Mouse (Mus musculus) kidney, adult 9 months (tissue): Measurements from ENCODE around the gene Tango6.
"Not testable (repeated sequence)": the region's sequence is repeated elsewhere in the genome, so short reads cannot be mapped to it uniquely, and the experiment has no call there.

ENCODE experiments used
- DNase-seq: peaks from one replicate; pipeline ENCODE4 v3.0.0; 2022

Gene Tango6

DNA sequence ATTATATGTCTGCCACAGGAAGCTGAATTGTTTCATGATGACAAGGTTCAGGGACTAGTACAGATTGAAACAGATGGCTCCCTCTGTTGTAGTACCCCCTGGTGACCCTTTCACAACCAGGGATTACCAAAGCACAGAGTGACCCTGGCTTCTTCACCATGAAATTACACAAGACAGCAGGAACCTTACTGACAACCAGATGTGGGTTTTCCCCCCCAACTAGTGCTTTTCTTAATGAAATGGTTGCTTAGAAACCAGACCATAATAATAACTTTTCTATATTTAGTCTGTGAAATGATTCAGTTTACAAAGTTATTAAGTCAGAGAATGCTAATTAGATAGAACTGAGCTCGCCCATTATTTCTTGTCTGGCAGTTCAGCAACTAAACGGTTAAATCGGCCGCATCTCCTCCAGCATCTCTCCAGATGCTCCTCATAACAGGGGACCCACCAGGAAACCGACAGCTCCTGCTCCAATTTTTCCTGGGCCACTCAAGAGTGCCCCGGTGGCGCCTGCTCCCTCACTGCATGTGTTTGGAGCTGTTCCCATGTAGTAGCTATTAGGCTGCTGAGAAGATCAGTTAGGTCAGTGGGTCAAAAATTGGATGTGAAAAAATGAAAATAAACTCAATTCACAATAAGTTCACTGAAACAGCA, 79.1 kb downstream of the Tango6 start:
- no peak for DNase-seq

DNA sequence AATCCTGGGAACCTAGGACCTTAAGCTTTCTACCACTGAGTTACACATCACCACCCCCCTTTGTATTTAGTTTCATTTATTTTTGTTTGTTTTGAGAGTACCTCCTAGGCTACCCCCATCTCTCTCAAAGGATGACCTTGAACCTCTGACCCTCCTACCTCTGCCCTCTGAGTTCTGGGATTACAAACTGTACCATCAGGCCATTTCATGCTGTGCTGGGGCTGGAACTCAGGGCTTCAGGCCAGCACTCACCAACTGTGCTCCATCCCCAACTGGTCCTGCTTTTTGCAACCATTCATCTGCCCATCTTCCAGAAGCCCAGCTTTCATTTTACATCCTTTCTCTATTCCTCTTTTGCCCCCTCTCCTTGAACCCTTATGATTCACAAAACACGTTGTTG, 81.7 kb downstream of the Tango6 start:
- no peak for DNase-seq

DNA sequence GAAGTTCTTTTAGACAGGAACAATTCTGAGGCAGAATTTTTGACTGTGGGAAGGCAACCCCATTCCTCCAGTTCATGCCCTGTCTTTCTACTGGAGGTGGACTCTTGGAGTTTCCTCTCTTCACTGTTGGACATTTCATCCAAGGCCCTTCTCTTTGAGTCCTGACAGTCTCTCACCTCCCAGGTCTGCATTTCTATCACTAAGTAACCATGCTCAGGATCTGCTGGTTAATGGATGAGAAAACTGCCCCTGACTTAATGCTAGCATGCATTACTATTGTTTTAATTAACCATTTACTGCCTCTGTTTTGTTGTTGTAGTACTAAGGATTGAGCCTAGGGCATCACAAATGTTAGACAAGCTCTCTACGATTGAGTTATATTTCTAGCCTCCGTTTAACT, 82.7 kb downstream of the Tango6 start:
- DNase-seq = peak; percentile 75

DNA sequence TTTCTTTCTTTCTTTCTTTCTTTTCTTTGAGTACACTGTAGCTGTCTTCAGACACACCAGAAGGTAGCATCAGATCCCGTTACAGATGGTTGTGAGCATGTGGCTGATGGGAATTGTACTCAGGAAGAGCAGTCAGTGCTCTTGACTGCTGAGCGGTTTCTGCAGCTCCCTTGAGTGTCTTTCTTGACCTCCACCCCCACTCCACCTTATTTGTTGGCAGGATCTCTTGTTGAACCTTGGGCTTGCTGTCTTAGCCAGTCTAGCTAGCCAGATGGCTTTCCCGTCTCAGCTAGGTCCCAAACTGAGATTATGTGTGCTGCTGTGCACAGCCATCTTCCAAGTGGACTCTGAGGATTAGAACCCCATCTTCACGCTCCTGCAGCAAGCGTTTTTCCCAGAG, 83.9 kb downstream of the Tango6 start:
- peak; percentile 85 for DNase-seq

DNA sequence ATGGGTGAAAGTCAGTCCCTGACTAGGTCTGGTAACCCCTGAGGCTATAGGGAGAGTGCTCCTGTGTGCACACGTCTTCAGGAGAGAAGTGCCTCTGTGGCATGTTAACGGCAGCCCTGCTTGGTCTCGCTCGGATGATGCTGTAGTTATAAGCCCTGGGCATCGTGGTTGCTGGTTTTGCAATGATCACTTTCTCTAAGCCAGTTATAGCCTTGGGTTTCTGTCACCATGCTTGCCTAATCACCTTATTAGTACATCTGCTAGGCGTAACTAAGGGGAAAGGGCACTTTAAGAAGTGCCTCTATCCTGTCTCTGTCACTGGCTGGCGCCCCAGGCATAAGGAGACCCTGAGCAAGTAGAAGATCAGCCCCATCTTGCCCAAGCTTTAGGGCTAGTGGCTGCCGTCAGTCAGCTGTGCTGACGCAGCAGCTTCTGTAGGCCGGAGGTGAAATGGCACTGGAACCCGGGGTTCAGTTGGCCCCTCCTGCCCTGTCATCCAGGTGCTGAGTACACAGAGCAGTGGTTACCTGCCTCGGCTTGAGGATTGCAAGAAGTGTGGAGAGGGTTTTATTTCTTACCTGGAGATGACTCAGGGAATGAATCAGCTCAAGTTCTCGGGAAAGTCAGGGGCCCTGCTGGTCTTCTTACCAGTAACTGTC, 86.4 kb downstream of the Tango6 start:
- DNase-seq = no peak

DNA sequence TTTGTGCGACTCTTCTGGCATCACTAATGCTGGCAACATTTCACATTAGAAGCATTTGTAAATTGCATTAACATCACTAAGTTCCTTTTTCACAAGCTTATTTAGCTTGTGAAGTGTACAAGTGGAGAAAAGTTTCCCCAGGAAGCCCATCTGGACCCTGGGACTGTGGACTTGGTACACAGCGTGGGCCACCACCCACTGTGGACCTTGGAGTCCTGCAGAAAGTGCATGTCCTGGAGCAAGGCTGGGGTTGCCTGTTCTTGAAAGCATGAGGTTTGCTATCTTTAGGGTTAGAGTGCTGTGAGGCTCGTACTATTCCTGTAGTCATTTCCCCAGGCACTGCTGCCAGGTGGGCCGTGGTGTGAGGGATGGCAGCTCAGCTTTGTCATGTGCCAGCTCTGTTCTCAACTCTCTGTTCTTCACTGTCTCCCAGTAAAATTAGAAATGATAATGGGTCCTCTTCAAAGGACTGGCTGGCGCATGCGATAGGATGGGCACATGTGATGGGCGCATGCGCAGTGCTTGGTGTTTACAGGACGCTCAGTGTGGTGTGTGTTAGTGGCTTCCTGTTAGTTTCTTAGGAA, 87.8 kb downstream of the Tango6 start:
- peak; percentile 61 for DNase-seq

DNA sequence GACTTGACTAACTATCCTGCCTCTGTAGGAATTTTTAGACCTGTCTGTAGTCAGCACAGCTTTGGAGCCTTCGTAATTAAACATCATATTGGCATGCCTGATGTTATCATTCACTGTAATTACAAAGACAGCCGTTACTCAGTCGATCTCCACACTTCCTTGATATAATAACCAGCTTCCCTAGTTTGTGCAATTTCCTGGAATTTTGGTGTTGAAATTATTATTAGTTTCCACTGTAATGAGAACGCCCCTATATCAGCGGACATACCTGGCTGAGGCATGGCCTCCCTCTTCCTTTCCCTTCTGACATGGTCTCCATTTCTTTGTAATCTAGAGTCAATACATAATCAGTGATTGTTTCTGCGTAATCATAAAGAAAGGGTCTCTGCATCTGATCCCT, 89.2 kb downstream of the Tango6 start:
- DNase-seq = no peak

DNA sequence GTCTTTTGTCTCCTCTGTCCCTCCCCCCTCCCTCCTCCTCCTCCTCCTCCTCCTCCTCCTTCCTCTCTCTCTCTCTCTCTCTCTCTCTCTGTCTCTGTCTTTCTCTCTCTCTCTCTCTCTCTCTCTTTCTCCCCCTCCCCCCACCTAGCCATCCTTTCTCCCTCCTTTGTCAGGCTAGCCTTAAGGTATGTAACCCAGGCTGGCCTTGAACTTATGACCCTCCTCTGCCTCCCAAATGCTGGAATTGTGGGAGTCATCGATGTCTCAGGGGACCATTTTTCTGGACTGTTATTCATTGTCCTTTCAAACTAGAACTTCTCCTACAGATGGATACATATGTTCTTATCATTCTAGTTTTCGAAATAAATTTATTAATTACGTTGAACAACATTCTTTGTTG, 89.6 kb downstream of the Tango6 start:
- DNase-seq = no peak

DNA sequence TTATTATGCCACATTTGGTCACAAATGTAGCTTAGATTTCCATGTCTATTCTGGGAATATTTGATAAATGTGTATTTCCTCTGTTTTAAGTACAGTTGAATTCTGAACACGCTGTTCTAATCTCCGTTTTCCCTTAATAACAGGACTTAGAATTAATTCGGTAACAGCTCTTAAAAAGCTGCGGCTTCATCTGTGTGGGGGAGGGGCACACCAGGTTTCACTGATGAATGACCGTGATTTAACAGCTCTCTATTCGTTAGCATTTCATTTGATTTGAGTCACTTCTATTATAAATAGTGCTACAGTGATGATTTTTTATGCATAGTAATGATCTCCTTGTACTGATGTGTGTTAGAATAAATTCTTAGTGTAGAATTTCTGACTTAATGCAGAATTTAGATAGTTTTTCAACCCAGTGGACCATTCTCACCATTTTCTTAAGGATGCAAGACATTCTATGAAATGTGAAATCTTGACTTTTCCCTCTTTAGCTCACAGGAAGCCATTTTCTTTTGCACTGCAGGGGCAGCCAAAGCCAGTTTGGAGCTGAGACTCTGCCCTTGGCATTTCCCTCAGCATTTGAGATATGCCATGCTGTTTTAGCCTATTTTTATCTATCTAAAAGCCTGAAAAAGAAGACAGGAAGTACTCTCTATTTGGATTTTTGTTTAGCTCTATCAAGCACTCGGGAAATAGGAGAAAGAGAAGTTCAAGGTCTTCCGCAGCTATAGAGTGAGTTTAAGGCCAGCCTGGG, 91.9 kb downstream of the Tango6 start:
- no peak for DNase-seq

DNA sequence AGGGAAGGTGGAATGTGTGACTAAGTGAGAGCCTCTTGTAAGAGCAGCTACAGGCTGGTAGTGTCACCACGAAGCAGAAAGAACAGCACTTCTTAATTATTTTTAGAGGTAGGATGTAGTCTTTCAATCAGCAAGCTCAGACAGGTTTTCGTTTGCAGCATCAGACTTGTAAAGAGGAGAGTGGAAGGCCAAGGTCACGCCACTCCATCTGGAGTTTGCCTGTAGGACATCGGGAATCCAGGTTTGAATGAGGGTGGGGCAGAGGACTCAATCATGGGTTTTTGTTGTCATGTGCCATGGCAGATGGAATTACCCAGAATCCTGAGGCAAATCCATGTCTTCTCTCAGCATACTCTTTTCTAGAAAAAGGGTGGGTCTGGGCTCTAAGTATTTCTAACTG, 106.8 kb downstream of the Tango6 start:
- no peak for DNase-seq

DNA sequence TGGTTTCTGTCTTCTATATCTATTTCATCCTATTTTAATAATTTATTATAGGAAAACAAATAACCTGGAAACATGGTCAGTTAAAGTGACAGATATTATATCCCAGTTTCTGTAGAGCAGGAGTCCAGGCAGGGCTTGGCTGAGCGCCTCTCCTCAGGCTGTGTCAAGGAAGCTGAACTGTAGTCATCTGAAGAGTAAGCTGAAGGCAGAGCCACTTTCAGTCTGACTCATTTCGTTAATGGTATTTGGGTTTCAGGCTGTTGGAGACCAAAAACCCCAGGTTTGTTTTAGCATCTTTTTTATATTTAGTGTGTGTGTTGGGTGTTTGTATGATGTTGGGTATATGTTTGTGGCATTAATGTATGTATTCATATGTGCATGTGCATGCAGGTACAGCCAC, 112.0 kb downstream of the Tango6 start:
- DNase-seq = no peak

DNA sequence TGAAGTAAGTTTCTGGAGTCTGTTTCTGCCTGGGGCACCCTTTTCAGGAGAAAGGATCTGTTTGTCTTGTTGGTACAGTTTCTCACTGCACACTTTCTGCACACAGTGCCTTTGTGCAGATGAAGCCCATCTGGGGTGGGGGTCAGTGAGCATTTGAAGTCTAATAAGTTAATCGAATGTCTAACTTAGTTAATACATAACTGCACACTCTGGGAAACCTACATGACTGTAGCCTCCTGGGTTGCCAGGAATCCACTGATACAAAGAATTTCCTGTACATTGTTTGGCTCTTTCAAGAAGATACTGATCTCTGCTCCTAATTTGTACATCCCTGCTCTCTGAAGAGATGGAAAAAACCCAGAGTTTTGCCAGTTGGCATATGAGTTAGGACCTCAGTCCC, 117.0 kb downstream of the Tango6 start:
- peak; percentile 62 for DNase-seq

DNA sequence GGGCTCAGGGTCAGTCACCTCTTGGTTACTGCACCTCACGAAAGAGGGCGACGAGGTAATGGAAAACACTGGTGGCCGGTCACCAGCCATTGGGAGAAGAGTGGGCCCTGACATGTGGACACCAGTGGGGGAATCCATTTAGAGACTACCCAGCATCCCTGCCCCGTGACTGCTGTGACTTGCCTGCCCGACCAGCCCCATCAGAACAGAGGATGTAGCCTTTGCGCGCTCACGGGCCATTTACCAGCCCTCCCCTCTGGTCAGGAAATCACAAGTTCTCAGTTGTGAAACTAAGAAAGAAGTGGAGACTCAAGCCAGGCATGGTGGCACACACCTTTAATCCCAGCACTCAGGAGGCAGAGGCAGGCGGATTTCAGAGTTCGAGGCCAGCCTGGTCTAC, 118.4 kb downstream of the Tango6 start:
- DNase-seq = no peak

DNA sequence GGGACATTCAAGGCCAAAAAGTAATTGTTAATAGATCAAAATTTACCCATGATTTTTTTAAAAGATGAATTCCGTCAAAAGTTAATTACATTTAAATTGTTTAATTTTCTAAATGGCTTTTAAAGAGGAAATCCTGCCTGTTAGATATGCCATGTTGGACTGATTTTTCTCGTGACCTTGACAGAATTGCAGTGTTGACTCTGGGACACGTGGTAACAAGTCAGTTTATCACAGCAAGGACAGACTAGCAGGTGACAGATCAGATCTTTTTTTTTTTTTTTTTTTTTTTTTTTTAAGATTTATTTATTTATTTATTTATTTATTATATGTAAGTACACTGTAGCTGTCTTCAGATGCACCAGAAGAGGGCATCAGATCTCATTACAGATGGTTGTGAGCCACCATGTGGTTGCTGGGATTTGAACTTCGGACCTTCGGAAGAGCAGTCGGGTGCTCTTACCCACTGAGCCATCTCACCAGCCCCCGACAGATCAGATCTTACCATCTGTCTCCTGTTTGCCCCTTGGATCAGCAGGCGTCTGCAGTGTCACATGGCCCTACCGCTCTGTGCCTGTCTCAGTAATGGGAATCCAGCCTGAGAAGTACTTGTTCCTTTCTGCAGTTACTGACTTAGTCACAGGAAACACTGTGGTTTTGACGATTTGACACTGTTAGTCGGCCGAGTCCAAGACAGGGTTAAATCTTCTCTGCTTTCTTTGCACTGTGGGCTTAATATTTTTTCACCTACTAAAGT, 119.7 kb downstream of the Tango6 start:
- DNase-seq = not testable (repeated sequence)

DNA sequence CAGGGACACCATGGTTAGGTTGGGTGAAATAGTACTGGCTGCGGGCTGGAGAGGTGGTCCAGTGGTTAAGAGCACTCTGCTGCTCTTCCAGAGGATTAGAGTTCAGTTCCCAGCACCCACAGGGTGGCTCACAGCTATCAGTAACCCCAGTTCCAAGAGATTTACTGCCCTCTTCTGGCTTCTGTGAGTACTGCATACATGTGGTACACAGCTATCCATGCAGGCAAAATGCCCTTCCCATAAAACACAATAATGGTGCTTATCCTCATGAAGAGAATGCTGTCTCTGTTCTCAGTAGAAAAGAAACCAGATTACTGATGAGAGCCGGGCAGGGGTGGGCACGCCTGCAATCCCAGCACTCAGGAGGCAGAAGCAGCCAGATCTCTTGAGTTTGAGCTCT, 123.0 kb downstream of the Tango6 start:
- peak; percentile 13 for DNase-seq

DNA sequence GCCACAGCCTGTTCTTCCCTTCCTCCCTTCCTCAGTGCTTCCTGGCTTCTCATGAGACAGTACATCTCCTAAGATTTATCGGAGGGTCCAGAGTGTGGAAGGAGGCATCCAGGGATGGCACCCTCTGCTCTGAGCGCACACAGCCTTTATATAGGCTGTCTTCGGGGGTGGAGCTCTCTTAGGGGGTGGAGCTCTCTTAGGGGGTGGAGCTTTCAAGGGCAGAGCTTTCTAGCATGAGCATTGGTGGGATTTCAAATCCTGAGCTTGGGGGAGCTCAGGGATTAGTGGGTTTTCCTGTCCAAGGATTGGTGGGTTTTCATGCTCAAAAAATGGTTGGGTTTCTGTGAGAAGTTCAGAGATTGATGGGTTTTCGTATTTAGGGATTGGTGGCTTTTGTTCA, 124.6 kb downstream of the Tango6 start:
- DNase-seq = no peak

DNA sequence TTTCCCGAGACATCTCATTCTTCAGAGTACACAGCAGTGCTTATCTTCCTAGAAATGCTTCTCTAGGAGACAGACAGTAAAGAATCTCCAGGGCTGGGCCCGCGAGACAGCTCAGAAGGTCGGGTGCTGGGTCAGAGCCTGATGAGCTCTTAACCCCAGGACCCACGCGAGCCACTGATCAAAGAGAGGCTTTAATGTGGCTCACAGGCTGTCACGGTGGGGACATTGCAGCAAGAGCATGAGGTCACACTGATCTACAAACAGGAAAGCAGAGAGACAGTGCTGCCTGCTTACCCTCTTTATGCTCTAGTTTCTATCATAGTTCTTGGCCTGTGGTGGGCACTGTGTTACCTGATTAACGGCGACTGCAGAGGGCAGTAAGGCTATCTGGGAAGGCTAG, 126.9 kb downstream of the Tango6 start:
- no peak for DNase-seq

DNA sequence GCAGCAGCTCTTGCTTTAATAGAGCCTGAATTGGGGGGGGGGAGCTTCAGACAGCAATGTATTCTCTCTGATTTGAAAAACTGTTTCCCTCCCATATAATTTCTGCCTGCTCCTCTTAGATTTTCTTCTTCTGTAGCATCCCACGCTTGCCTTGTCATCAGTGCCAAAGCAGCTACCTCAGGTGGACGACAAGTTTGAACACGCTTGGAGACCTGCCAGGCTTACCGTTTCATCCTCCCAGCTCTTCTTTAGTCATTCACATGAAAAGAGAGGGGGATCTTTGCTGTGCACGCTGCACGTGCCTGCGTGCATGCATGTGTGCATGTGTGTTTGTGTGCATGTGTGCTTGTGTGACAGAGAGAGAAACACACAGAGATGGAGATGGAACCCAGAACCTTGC, 127.5 kb downstream of the Tango6 start:
- DNase-seq = no peak

DNA sequence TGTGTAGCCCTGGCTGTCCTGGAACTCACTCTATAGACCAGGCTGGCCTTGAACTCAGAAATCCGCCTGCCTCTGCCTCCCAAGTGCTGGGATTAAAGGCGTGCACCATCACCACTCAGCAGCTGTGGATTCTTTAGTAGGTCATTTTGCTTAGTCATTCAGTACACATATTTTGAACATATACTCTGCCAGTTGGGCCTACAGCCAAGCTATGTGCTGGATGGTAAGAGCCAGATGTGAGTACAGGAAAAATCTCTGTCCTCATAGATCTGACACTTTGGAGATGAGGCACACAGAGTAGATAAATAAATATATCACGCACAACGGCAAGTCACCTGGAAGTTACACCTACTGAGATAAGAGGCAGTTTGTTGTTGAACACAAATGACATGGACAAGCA, 129.7 kb downstream of the Tango6 start:
- DNase-seq = no peak

DNA sequence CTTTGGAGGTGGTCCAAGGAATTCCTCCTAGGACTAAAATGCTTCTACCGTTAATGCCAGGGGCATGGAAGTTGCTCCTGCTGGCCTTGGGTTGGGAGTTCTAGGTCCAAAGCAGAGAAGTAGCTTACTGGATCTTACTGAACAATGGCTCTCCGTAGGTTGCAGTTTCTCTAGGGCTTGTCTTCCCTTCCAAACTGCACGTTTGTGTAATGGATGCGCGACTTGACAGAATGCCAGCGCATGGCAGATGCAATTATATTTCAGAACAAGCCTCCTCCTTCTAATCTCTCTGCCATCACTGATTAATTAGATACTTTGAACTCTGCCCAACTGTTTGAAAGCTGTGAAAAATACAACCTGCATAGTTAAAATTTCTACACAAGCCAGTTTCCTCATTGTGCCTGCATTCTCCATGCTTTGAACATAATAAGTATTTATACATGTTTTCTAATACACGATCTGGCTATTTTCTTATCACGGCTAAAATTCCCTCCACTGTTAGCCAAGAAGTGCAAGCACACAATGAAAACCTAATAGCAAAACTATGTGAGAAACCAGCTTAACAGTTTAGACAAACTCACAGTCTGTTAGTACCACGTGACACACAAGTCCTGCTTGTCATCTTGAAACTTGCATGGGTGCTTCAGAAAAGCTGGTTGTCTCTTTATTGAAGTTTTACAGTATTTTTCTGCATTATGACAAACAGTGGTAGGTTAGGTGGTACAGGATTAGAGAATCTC, 133.7 kb downstream of the Tango6 start:
- peak; percentile 76 for DNase-seq

DNA sequence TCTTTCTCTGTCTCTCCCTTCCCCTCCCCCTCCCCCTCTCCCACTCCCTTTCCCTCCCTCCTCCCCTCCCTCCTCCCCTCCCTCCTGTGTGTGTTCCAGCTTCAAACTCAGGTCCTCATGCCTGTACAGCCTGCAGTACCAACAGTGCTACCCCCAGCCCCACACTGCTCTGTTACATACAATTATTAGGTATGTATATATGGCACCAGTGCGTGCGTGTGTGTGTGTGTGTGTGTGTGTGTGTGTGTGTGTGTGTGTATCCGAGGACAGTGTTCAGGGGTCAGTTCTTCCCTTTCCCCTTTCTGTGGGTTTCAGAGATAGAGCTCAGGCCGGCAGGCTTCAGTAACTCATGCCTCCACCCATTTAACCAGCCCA, 134.3 kb downstream of the Tango6 start:
- DNase-seq = no peak
